Mouse (Mus musculus): ENCODE results near the gene Ubiad1. TPM values are rescaled to one million over a fixed set of nuclear protein-coding genes. Genes with fewer than 3 reads are reported as not detected.

Gene Ubiad1
- polyA plus RNA-seq, 1 experiment from 2014 or later: 17.0 TPM

DNA sequence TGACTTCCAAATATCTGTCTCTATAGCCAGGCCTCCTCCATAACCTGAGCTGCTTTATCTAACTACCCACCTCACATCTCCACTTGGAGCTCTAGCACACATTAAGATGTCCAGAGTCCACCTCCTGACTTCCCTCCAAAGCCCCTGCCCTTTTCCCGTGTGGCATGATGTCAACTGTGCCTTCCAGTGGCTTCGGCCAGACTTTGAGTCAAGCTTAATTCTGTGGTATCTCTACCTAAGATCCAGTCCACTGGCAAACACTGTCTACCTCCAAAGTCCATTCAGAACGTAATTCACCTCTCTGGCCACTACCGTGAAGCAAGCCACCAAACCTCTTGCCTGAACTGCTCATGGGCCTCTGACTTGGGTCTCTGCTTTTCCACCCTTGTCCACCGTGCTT lies 2.6 kb downstream of the Ubiad1 start:
- Histone ChIP-seq H3K4me1 (replicated peaks; ENCODE audit: control insufficient read depth, insufficient read depth, low read length) (peaks cover 2% of the 10 kb centered on the region; the same call in 1 of the 2 replicates), H3K4me3 (ENCODE audit: low read depth, low read length) (no peak overlapping the region), H3K27ac (ENCODE audit: low read depth, low read length) (no peak overlapping the region), H3K9me3 (ENCODE audit: control insufficient read depth, low read length) (no peaks in the 10 kb centered on the region), H3K4me2 (ENCODE audit: low read depth, low read length, severe bottlenecking) (no peak overlapping the region), H3K27me3 (ENCODE audit: control insufficient read depth, insufficient read depth, low read length) (no peaks in the 10 kb centered on the region), H3K36me3 (ENCODE audit: control insufficient read depth, insufficient read depth, low read length) (no peaks in the 10 kb centered on the region), H3K9ac (ENCODE audit: low read length) (no peak overlapping the region)
- DNase-seq (ENCODE audit: low spot score) (no peak), ATAC-seq (replicated peaks; ENCODE audit: low FRiP score) (no peak)
- WGBS: 93% methylated on average over 5 of the region's 5 CpGs

DNA sequence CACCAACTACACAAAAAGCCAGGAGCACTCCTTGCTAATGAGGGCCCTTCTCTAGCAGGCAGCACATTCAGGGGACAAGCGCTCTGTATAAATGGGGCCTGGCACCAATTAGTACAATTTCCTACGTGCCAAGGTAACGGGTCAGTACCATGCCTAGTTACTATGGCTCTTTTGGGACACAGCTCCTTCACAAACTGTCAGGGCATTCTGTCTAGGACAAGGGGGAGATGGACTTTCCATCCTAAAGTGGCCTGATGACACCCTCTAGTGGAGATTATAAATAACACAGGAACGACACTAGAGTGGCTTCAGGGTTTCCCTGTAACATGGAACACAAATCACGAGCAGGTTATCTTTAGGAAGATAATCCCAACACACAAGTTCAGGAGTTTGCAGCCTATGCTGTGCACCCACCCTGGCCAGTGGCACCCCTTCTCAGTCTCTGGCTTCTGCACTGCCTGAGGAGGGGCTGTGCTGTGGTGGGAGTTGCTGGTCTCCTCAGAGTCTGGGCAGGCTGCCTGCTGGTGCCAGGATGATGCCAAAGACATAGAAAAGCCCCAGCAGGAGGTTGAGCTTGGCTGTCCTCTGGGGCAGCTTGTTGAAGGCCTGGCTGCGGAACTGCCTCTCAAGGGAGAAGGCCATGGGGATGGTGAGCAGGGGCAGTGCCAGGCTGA lies 8.8 kb downstream of the Ubiad1 start:
- H3K9me3 ChIP-seq (ENCODE audit: control insufficient read depth, low read length): no peaks in the 10 kb centered on the region
- no peak overlapping the region for H3K27ac ChIP-seq (ENCODE audit: low read depth, low read length)
- no peak overlapping the region for H3K4me3 ChIP-seq (ENCODE audit: low read depth, low read length)
- H3K36me3 ChIP-seq (ENCODE audit: control insufficient read depth, insufficient read depth, low read length): no peaks in the 10 kb centered on the region
- no peak overlapping the region for H3K4me2 ChIP-seq (ENCODE audit: low read depth, low read length, severe bottlenecking)
- H3K4me1 ChIP-seq (replicated peaks; ENCODE audit: control insufficient read depth, insufficient read depth, low read length): no peaks in the 10 kb centered on the region
- no peaks in the 10 kb centered on the region for H3K27me3 ChIP-seq (ENCODE audit: control insufficient read depth, insufficient read depth, low read length)
- ATAC-seq (replicated peaks; ENCODE audit: low FRiP score) (peak; percentile 34; the same call in 1 of the 2 replicates), DNase-seq (ENCODE audit: low spot score) (no peak)
- H3K9ac ChIP-seq (ENCODE audit: low read length): no peak overlapping the region
- WGBS: 68% methylated on average over 6 of the region's 6 CpGs

DNA sequence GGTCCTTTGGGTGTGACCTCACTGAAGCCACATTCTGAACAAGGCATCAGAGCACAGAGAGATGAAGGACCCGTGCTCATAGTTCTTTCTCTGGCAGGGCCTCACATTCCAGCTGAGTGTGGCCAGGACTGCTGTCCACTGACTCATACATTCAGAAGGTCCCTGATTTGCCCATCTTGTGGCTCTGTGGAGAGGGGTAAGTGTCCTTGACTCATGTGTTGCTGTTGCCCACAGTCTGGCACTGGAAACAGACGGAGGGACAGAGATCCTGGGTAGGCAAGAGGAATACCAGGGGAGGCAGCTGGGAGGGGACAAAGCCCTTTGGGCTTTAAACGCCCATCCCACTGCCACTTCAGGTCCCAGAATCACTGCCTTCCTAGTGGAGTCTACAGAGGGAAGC lies 9.5 kb downstream of the Ubiad1 start:
- ATAC-seq (replicated peaks; ENCODE audit: low FRiP score) (no peak), DNase-seq (ENCODE audit: low spot score) (no peak)
- Histone ChIP-seq H3K9ac (ENCODE audit: low read length) (no peak overlapping the region), H3K4me2 (ENCODE audit: low read depth, low read length, severe bottlenecking) (no peak overlapping the region), H3K9me3 (ENCODE audit: control insufficient read depth, low read length) (no peaks in the 10 kb centered on the region), H3K27me3 (ENCODE audit: control insufficient read depth, insufficient read depth, low read length) (no peaks in the 10 kb centered on the region), H3K4me1 (replicated peaks; ENCODE audit: control insufficient read depth, insufficient read depth, low read length) (no peaks in the 10 kb centered on the region), H3K4me3 (ENCODE audit: low read depth, low read length) (no peak overlapping the region), H3K36me3 (ENCODE audit: control insufficient read depth, insufficient read depth, low read length) (no peaks in the 10 kb centered on the region), H3K27ac (ENCODE audit: low read depth, low read length) (no peak overlapping the region)
- WGBS: 87% methylated on average over 3 of the region's 3 CpGs

DNA sequence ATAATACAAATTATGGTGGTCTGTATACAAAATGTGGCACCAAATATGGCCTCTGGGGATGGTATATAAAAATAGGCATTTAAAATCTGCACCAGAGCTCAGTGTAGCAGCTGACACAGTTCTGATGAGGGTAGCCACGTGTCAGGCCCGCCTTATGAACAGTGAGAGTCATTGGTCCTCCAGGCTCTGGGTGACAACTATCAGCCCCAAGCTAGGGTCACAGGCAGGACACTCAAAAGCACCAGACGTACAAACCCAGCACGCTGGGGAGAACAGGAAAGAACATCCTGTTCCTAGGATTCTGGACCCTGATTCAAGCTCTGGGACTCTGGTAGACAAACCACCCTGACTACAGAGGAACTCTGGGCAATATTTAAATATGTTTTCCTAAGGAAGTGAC lies 10.0 kb downstream of the Ubiad1 start:
- WGBS: 90% methylated on average over 4 of the region's 4 CpGs
- no peak for DNase-seq (ENCODE audit: low spot score)

DNA sequence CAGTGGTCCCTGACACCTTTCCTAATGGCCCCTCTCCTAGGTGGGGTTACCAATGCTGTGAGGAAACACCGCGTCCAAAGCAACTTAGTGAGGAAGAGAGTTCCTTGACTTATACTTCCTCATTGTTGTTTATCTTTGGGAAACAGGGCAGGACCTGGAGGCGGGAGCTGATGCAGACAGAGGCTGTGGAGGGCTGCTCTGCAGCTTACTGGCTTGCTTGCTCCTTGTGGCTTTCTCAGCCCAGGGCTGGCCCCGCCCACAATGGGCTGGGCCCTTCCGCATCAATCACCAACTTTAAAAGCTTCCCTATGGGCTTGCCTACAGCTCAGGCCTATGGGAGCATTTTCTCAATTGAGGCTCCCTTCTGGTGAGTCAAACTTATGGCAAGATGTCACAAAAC lies 10.8 kb downstream of the Ubiad1 start:
- no peak overlapping the region for H3K27ac ChIP-seq (ENCODE audit: low read depth, low read length)
- DNase-seq (ENCODE audit: low spot score) (no peak), ATAC-seq (replicated peaks; ENCODE audit: low FRiP score) (no peak)
- no peak overlapping the region for H3K4me3 ChIP-seq (ENCODE audit: low read depth, low read length)
- H3K4me2 ChIP-seq (ENCODE audit: low read depth, low read length, severe bottlenecking): no peak overlapping the region
- 87% methylated on average over 5 of the region's 5 CpGs for WGBS
- H3K9me3 ChIP-seq (ENCODE audit: control insufficient read depth, low read length): no peaks in the 10 kb centered on the region
- no peaks in the 10 kb centered on the region for H3K27me3 ChIP-seq (ENCODE audit: control insufficient read depth, insufficient read depth, low read length)
- no peak overlapping the region for H3K9ac ChIP-seq (ENCODE audit: low read length)
- H3K36me3 ChIP-seq (ENCODE audit: control insufficient read depth, insufficient read depth, low read length): no peaks in the 10 kb centered on the region
- no peaks in the 10 kb centered on the region for H3K4me1 ChIP-seq (replicated peaks; ENCODE audit: control insufficient read depth, insufficient read depth, low read length)

More for the DNA sequence above, 10.0 kb downstream of the Ubiad1 start:
- Histone ChIP-seq H3K4me2 (ENCODE audit: low read depth, low read length, severe bottlenecking) (no peak overlapping the region), H3K9me3 (ENCODE audit: control insufficient read depth, low read length) (no peaks in the 10 kb centered on the region), H3K9ac (ENCODE audit: low read length) (no peak overlapping the region), H3K4me3 (ENCODE audit: low read depth, low read length) (no peak overlapping the region), H3K27ac (ENCODE audit: low read depth, low read length) (no peak overlapping the region), H3K36me3 (ENCODE audit: control insufficient read depth, insufficient read depth, low read length) (no peaks in the 10 kb centered on the region), H3K4me1 (replicated peaks; ENCODE audit: control insufficient read depth, insufficient read depth, low read length) (no peaks in the 10 kb centered on the region), H3K27me3 (ENCODE audit: control insufficient read depth, insufficient read depth, low read length) (no peaks in the 10 kb centered on the region)
- ATAC-seq (replicated peaks; ENCODE audit: low FRiP score): no peak

DNA sequence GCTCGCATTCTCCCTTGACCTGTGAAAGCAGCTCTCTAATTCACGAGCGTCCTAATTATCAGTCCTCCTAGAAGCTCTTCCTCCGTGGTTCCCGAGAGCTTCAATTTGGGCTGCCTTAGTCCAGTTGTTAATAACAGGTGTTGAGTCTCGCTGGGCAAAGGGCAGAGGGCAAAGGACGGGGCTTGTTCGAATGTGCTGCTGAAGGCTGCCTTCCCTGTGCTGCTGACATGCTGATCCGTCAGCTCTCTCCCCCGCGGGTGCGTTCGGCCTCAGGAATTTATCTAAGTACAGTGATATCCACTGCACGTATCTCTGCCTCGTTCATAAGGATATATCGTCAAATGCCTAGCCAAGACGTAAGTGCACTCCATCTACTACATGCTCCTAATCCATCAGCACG lies 11.2 kb downstream of the Ubiad1 start:
- H3K27ac ChIP-seq (ENCODE audit: low read depth, low read length): no peak overlapping the region
- DNase-seq (ENCODE audit: low spot score) (no peak), ATAC-seq (replicated peaks; ENCODE audit: low FRiP score) (no peak)
- no peaks in the 10 kb centered on the region for H3K27me3 ChIP-seq (ENCODE audit: control insufficient read depth, insufficient read depth, low read length)
- H3K36me3 ChIP-seq (ENCODE audit: control insufficient read depth, insufficient read depth, low read length): no peaks in the 10 kb centered on the region
- no peaks in the 10 kb centered on the region for H3K4me1 ChIP-seq (replicated peaks; ENCODE audit: control insufficient read depth, insufficient read depth, low read length)
- WGBS: 88% methylated on average over 18 of the region's 18 CpGs
- H3K4me2 ChIP-seq (ENCODE audit: low read depth, low read length, severe bottlenecking): no peak overlapping the region
- H3K9ac ChIP-seq (ENCODE audit: low read length): no peak overlapping the region
- no peak overlapping the region for H3K4me3 ChIP-seq (ENCODE audit: low read depth, low read length)
- no peaks in the 10 kb centered on the region for H3K9me3 ChIP-seq (ENCODE audit: control insufficient read depth, low read length)

DNA sequence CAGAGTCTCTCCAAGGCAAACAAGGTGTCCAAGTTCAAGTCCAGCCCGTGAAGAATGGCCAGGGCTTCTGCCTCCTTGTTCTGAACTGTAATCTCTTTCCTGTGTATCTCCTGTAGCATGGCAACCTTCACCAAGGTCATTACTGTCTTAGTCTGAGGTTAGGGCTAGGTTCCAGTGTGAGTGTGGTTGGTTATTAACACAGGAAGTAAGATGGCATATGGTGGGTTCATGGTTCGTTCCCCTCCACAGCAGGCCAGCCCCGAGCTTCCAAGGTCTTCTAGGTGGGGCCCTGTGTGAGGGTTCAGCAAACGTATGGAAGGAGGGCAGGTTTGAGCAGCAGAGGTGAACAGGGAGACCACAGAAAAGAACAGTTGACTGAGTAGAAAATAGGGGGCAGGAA lies 12.1 kb downstream of the Ubiad1 start:
- H3K27me3 ChIP-seq (ENCODE audit: control insufficient read depth, insufficient read depth, low read length): no peaks in the 10 kb centered on the region
- no peak overlapping the region for H3K4me3 ChIP-seq (ENCODE audit: low read depth, low read length)
- no peaks in the 10 kb centered on the region for H3K9me3 ChIP-seq (ENCODE audit: control insufficient read depth, low read length)
- 96% methylated on average over 4 of the region's 4 CpGs for WGBS
- H3K4me2 ChIP-seq (ENCODE audit: low read depth, low read length, severe bottlenecking): no peak overlapping the region
- no peaks in the 10 kb centered on the region for H3K36me3 ChIP-seq (ENCODE audit: control insufficient read depth, insufficient read depth, low read length)
- H3K27ac ChIP-seq (ENCODE audit: low read depth, low read length): no peak overlapping the region
- H3K4me1 ChIP-seq (replicated peaks; ENCODE audit: control insufficient read depth, insufficient read depth, low read length): no peaks in the 10 kb centered on the region
- H3K9ac ChIP-seq (ENCODE audit: low read length): no peak overlapping the region
- DNase-seq (ENCODE audit: low spot score) (no peak), ATAC-seq (replicated peaks; ENCODE audit: low FRiP score) (no peak)

DNA sequence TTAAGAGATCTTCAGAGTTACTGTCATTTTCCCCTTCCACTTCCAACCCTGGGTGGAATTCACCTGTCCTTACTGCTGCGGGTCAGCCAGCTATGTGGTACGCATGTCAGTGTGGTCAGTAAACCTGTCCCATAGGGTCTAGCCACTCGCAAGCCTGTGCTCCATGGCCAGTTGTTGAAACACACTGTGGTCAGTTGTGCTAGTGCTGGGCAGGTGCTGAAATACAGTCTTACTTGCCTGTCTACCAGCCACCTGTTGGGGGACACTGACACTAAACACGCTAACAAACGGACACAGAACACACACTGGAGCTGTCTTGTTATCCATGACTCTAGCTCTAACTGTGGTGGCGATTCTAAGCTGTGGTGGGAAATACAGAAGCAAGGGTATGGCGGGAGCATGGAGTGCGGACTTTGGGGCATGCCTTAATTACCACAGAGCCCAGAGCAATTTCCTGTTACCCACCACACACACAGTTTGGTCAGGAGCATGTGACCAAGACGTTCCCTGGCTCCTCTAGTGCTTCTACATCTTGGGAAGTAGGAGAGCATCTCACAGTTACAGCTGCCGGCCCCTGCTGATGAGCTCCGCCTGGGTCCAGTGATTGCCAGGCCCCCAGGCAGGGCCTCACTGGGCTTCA lies 13.6 kb downstream of the Ubiad1 start:
- H3K9me3 ChIP-seq (ENCODE audit: control insufficient read depth, low read length): no peaks in the 10 kb centered on the region
- ATAC-seq (replicated peaks; ENCODE audit: low FRiP score) (no peak), DNase-seq (ENCODE audit: low spot score) (no peak)
- H3K4me1 ChIP-seq (replicated peaks; ENCODE audit: control insufficient read depth, insufficient read depth, low read length): no peaks in the 10 kb centered on the region
- no peak overlapping the region for H3K27ac ChIP-seq (ENCODE audit: low read depth, low read length)
- H3K4me3 ChIP-seq (ENCODE audit: low read depth, low read length): no peak overlapping the region
- H3K4me2 ChIP-seq (ENCODE audit: low read depth, low read length, severe bottlenecking): no peak overlapping the region
- no peak overlapping the region for H3K9ac ChIP-seq (ENCODE audit: low read length)
- H3K27me3 ChIP-seq (ENCODE audit: control insufficient read depth, insufficient read depth, low read length): no peaks in the 10 kb centered on the region
- 81% methylated on average over 11 of the region's 11 CpGs for WGBS
- H3K36me3 ChIP-seq (ENCODE audit: control insufficient read depth, insufficient read depth, low read length): no peaks in the 10 kb centered on the region

DNA sequence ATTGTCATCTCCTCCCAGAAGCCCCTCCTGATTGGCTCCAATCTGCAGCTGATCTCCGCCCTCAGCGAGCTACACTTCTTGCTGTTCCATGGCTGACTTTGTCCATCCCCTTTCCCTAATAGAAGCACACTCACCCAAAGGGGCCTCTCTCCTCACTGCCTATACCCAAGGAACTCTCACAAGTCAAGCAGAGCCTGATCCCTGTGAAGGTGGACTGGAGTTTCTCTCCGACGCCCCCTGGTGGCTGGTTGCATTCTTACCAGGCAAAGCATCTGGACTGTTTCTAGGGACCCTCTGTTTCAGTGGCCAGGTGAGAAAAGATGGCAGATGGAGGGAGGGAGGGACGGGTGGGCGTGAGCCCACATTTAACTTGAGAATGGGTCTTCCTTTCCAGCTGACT lies 14.9 kb downstream of the Ubiad1 start:
- no peak overlapping the region for H3K9ac ChIP-seq (ENCODE audit: low read length)
- ATAC-seq (replicated peaks; ENCODE audit: low FRiP score): peak; percentile 77
- 30% methylated on average over 6 of the region's 6 CpGs for WGBS
- no peaks in the 10 kb centered on the region for H3K27me3 ChIP-seq (ENCODE audit: control insufficient read depth, insufficient read depth, low read length)
- no peak overlapping the region for H3K27ac ChIP-seq (ENCODE audit: low read depth, low read length)
- no peaks in the 10 kb centered on the region for H3K9me3 ChIP-seq (ENCODE audit: control insufficient read depth, low read length)
- no peak overlapping the region for H3K4me2 ChIP-seq (ENCODE audit: low read depth, low read length, severe bottlenecking)
- H3K4me1 ChIP-seq (replicated peaks; ENCODE audit: control insufficient read depth, insufficient read depth, low read length): no peaks in the 10 kb centered on the region
- H3K36me3 ChIP-seq (ENCODE audit: control insufficient read depth, insufficient read depth, low read length): no peaks in the 10 kb centered on the region
- H3K4me3 ChIP-seq (ENCODE audit: low read depth, low read length): no peak overlapping the region
- DNase-seq (ENCODE audit: low spot score): peak; percentile 90

All from forebrain, embryonic 11.5 days (tissue).